Mouse (Mus musculus) liver, embryonic 11.5 days (tissue): Measurements from ENCODE around the gene Gm17617. TPM values are rescaled to one million over a fixed set of nuclear protein-coding genes. Genes with fewer than 3 reads are reported as not detected.

Experiments
- ATAC-seq: fragments of 200-750 bp; cut with Nextera tagmentation; replicated peaks from 2 replicates; pipeline ENCODE4 v1.8.0; 2017; ENCODE audit warnings: moderate number of reproducible peaks, mild to moderate bottlenecking, moderate TSS enrichment, moderate library complexity; ENCODE audit not compliant: low FRiP score
- DNase-seq: peaks from one replicate; pipeline ENCODE4 v3.0.0-alpha.2; 2017; ENCODE audit warnings: low spot score
- H3K27ac ChIP-seq: fragments of 300-500 bp; sonication (generic); 2 replicates; pipeline ENCODE4 v1.5.1; 2014; ENCODE audit warnings: mild to moderate bottlenecking, low read depth, low read length, control low read depth
- H3K27me3 ChIP-seq: fragments of 300-500 bp; sonication (generic); replicated peaks from 2 replicates; pipeline ENCODE4 v1.6.1; 2014; ENCODE audit warnings: low read length, mixed read lengths; ENCODE audit not compliant: control insufficient read depth, insufficient read depth
- H3K36me3 ChIP-seq: fragments of 300-500 bp; sonication (generic); 2 replicates; pipeline ENCODE4 v1.6.1; 2014; ENCODE audit warnings: mild to moderate bottlenecking, low read length, moderate library complexity, mixed read lengths; ENCODE audit not compliant: control insufficient read depth, insufficient read depth
- H3K4me1 ChIP-seq: fragments of 300-500 bp; sonication (generic); replicated peaks from 2 replicates; pipeline ENCODE4 v1.6.1; 2014; ENCODE audit warnings: low read length, mixed read lengths; ENCODE audit not compliant: control insufficient read depth, insufficient read depth
- H3K4me2 ChIP-seq: fragments of 300-500 bp; sonication (generic); 2 replicates; pipeline ENCODE4 v1.6.1; 2014; ENCODE audit warnings: mild to moderate bottlenecking, control low read depth, moderate library complexity
- H3K4me3 ChIP-seq: fragments of 300-500 bp; sonication (generic); 2 replicates; pipeline ENCODE4 v1.5.1; 2014; ENCODE audit warnings: low read depth, low read length, control low read depth
- H3K9ac ChIP-seq: fragments of 300-500 bp; sonication (generic); 2 replicates; pipeline ENCODE4 v1.6.1; 2014; ENCODE audit warnings: low read depth, low read length, control low read depth
- H3K9me3 ChIP-seq: fragments of 300-500 bp; sonication (generic); 2 replicates; pipeline ENCODE4 v1.6.1; 2016; ENCODE audit warnings: low read length, inconsistent platforms, mixed read lengths; ENCODE audit not compliant: control insufficient read depth
- WGBS: fragments of 180-500 bp; shearing (Covaris S2); extraction: QIAGEN DNeasy Blood & Tissue Kit; methylation state at CpG from one replicate; pipeline ENCODE4 v1.1.7; 2014; 5-methylcytosine and 5-hydroxymethylcytosine counted together
- polyA plus RNA-seq: library from polyadenylated mRNA; unstranded; fragments of >200 nt; fragmentation: Nextera tagmentation; extraction: Ambion mirVana; gene quantifications from 2 replicates; pipeline ENCODE4 v1.2.1, GENCODE M21; 2014

The Gm17617 gene
- polyA plus RNA-seq, 1 experiment from 2014 or later = not detected

- Histone ChIP-seq H3K4me1 (peaks cover 6% of the 10 kb centered on the region; the same call in 1 of the 2 replicates), H3K27ac (0 out of 2 replicates have a peak overlapping the region, but pooled peaks have one; percentile 14), H3K36me3 (no peaks in the 10 kb centered on the region), H3K4me3 (no peak overlapping the region), H3K27me3 (no peaks in the 10 kb centered on the region), H3K9ac (no peak overlapping the region), H3K4me2 (peak overlapping the region; percentile 55), H3K9me3 (no peaks in the 10 kb centered on the region)
- WGBS = 43% methylated on average over 7 of the region's 7 CpGs
- no peak for DNase-seq
- ATAC-seq = no peak
Observed at GRCm38 (mm10) chr13:55172336-55172770, 39.0 kb upstream of the Gm17617 start.

GRCm38 (mm10) chr13:55171517-55172335, 38.4 kb upstream of the Gm17617 start:
- Histone ChIP-seq H3K4me2 (peak overlapping the region; percentile 55), H3K9ac (0 out of 2 replicates have a peak overlapping the region, but pooled peaks have one; percentile 25), H3K36me3 (no peaks in the 10 kb centered on the region), H3K27ac (0 out of 2 replicates have a peak overlapping the region, but pooled peaks have one; percentile 14), H3K4me3 (no peak overlapping the region), H3K4me1 (peaks cover 6% of the 10 kb centered on the region; the same call in 1 of the 2 replicates), H3K27me3 (no peaks in the 10 kb centered on the region), H3K9me3 (no peaks in the 10 kb centered on the region)
- ATAC-seq (no peak), DNase-seq (no peak)
- WGBS = 26% methylated on average over 26 of the region's 26 CpGs

GRCm38 (mm10) chr13:55168958-55169369, 35.6 kb upstream of the Gm17617 start:
- Histone ChIP-seq H3K4me1 (peaks cover 6% of the 10 kb centered on the region; the same call in 1 of the 2 replicates), H3K9ac (no peak overlapping the region), H3K9me3 (no peaks in the 10 kb centered on the region), H3K36me3 (no peaks in the 10 kb centered on the region), H3K4me3 (no peak overlapping the region), H3K27me3 (no peaks in the 10 kb centered on the region), H3K27ac (no peak overlapping the region), H3K4me2 (no peak overlapping the region)
- no peak; the same call in 1 of the 2 replicates for ATAC-seq
- no peak for DNase-seq
- WGBS = 79% methylated on average over 13 of the region's 13 CpGs

GRCm38 (mm10) chr13:55168255-55168654, 34.9 kb upstream of the Gm17617 start:
- Histone ChIP-seq H3K4me3 (no peak overlapping the region), H3K9me3 (no peaks in the 10 kb centered on the region), H3K27ac (0 out of 2 replicates have a peak overlapping the region, but pooled peaks have one; percentile 9), H3K4me2 (no peak overlapping the region), H3K9ac (no peak overlapping the region), H3K36me3 (no peaks in the 10 kb centered on the region), H3K27me3 (no peaks in the 10 kb centered on the region), H3K4me1 (peaks cover 6% of the 10 kb centered on the region; the same call in 1 of the 2 replicates)
- DNase-seq = no peak
- 88% methylated on average over 5 of the region's 5 CpGs for WGBS
- ATAC-seq = no peak

GRCm38 (mm10) chr13:55167798-55168197, 34.5 kb upstream of the Gm17617 start:
- H3K4me2 ChIP-seq = no peak overlapping the region
- H3K9me3 ChIP-seq = no peaks in the 10 kb centered on the region
- peaks cover 6% of the 10 kb centered on the region; the same call in 1 of the 2 replicates for H3K4me1 ChIP-seq
- H3K9ac ChIP-seq = no peak overlapping the region
- WGBS = 80% methylated on average over 11 of the region's 11 CpGs
- DNase-seq (no peak), ATAC-seq (no peak)
- no peaks in the 10 kb centered on the region for H3K27me3 ChIP-seq
- no peak overlapping the region for H3K27ac ChIP-seq
- H3K4me3 ChIP-seq = no peak overlapping the region
- H3K36me3 ChIP-seq = no peaks in the 10 kb centered on the region

GRCm38 (mm10) chr13:55166806-55167725, 33.7 kb upstream of the Gm17617 start:
- peaks cover 6% of the 10 kb centered on the region; the same call in 1 of the 2 replicates for H3K4me1 ChIP-seq

GRCm38 (mm10) chr13:55165831-55166339, 32.5 kb upstream of the Gm17617 start:
- H3K4me3 ChIP-seq = no peak overlapping the region
- no peak for ATAC-seq
- no peak overlapping the region for H3K9ac ChIP-seq
- H3K27me3 ChIP-seq = no peaks in the 10 kb centered on the region
- H3K36me3 ChIP-seq = no peaks in the 10 kb centered on the region
- DNase-seq = no peak
- WGBS = 88% methylated on average over 16 of the region's 16 CpGs
- no peaks in the 10 kb centered on the region for H3K9me3 ChIP-seq
- no peaks in the 10 kb centered on the region for H3K4me1 ChIP-seq
- no peak overlapping the region for H3K4me2 ChIP-seq
- H3K27ac ChIP-seq = no peak overlapping the region

More at GRCm38 (mm10) chr13:55166806-55167725, 33.7 kb upstream of the Gm17617 start:
- Histone ChIP-seq H3K27me3 (no peaks in the 10 kb centered on the region), H3K9ac (no peak overlapping the region), H3K9me3 (no peaks in the 10 kb centered on the region), H3K27ac (no peak overlapping the region), H3K36me3 (no peaks in the 10 kb centered on the region), H3K4me2 (no peak overlapping the region), H3K4me3 (no peak overlapping the region)
- WGBS = 81% methylated on average over 32 of the region's 32 CpGs
- DNase-seq (no peak), ATAC-seq (no peak)

GRCm38 (mm10) chr13:55163553-55163952, 30.2 kb upstream of the Gm17617 start:
- H3K9me3 ChIP-seq = no peaks in the 10 kb centered on the region
- no peak overlapping the region for H3K27ac ChIP-seq
- no peak overlapping the region for H3K4me3 ChIP-seq
- H3K9ac ChIP-seq = no peak overlapping the region
- no peaks in the 10 kb centered on the region for H3K4me1 ChIP-seq
- DNase-seq (no peak), ATAC-seq (no peak)
- 64% methylated on average over 5 of the region's 5 CpGs for WGBS
- H3K36me3 ChIP-seq = no peaks in the 10 kb centered on the region
- no peak overlapping the region for H3K4me2 ChIP-seq
- H3K27me3 ChIP-seq = no peaks in the 10 kb centered on the region
